ENCODE assay signal across 11 mouse cellular contexts in genomic region chr3:103716774-103717760, GRCm38 (mm10). TPM values are rescaled to one million over a fixed set of nuclear protein-coding genes. Genes with fewer than 3 reads are reported as not detected.
DNase-seq lines count a peak whose midpoint lies in the region; ATAC-seq and TF ChIP-seq lines count a peak whose summit lies in the region.
"Had no signal": no experiment of that assay in that cellular context is flagged by ENCODE, and none has a peak within 500 bp of the region (broad histone marks: within the 10 kb centered on the region; RNA-seq: fewer than 3 reads in every experiment).

No protein-coding gene starts in this region.

- peak overlapping the region; percentile 41 for H3K4me3 ChIP-seq in gastrocnemius, adult 2 months
- H3K4me3 ChIP-seq in stomach, embryonic 16.5 days (replicated peaks; ENCODE audit: low read length), result no peak overlapping the region

- 43% methylated on average over 14 of the region's 15 CpGs for WGBS in stomach, embryonic 16.5 days

- peaks cover 12% of the 10 kb centered on the region for H3K4me1 ChIP-seq in stomach, embryonic 16.5 days (ENCODE audit: control insufficient read depth, insufficient read depth, low read length)

- DNase-seq in gastrocnemius, adult 2 months, result peak; percentile 54
- DNase-seq in gastrocnemius, postnatal 10 days, result no peak
- peak; percentile 31 for DNase-seq in right cerebral cortex, postnatal 10 days (ENCODE audit: low spot score in 2 of 2)
- DNase-seq in right cerebral cortex, postnatal 25 days, result no peak
- peak; percentile 11 for DNase-seq in kidney, postnatal 14 days
- no peak for DNase-seq in cerebellum, adult 18-20 months

- no peaks in the 10 kb centered on the region for H3K36me3 ChIP-seq in stomach, embryonic 16.5 days (ENCODE audit: control insufficient read depth, insufficient read depth, low read length)

- peak overlapping the region; percentile 72 for H3K27ac ChIP-seq in gastrocnemius, adult 2 months
- H3K27ac ChIP-seq in stomach, embryonic 16.5 days (ENCODE audit: low read length), result peak overlapping the region; percentile 72

- intact Hi-C loops in gastrocnemius, adult 2 months (cut with DNase I), result no loop called here

- TF ChIP-seq CTCF in gastrocnemius, adult 2 months (IDR thresholded peaks at IDR 0.05), result no peak

- H3K9me3 ChIP-seq in stomach, embryonic 16.5 days (replicated peaks; ENCODE audit: control insufficient read depth, low read length), result no peaks in the 10 kb centered on the region

- 0 out of 2 replicates have a peak overlapping the region, but pooled peaks have one; percentile 19 for H3K9ac ChIP-seq in stomach, embryonic 16.5 days (ENCODE audit: low read length)

- ATAC-seq in stomach, embryonic 16.5 days (ENCODE audit: insufficient read depth, low FRiP score), result no peak; the same call in 1 of the 2 replicates
- ATAC-seq in erythroblast, adult 5-6 weeks (replicated peaks; ENCODE audit: low FRiP score, poor library complexity, severe bottlenecking), result no peak

- H3K27me3 ChIP-seq in stomach, embryonic 16.5 days (ENCODE audit: control insufficient read depth, insufficient read depth, low read length), result no peaks in the 10 kb centered on the region

- H3K4me2 ChIP-seq in stomach, embryonic 16.5 days (ENCODE audit: low read depth, low read length), result no peak overlapping the region

RNA-seq across cellular contexts. Expression of gene Olfml3, which starts 20.7 kb away (rescaled TPM):
- total RNA-seq in gastrocnemius, adult 2 months (2021), result 1 to 10 TPM; 2.6 to 8.3 TPM
- 10 to 100 TPM in 1 of 2 experiments, 1 to 10 TPM in 1; 10.0 to 15.0 TPM for total RNA-seq in gastrocnemius, postnatal 10 days (2021)
- polyA plus RNA-seq in stomach, embryonic 16.5 days (2015; fragmentation: Nextera tagmentation; extraction: Ambion mirVana), result 51.8 and 57.3 TPM in 2 replicates
- total RNA-seq in erythroblast, adult 5-6 weeks (2015; ENCODE audit: low replicate concordance), result 1.9 and 4.0 TPM in 2 replicates
- total RNA-seq in erythroblast, adult 5-6 weeks (2017; ENCODE audit: low replicate concordance), result 1.8 and 2.2 TPM in 2 replicates

RNA-seq across cellular contexts. Expression of gene Gm10964, which starts 22.1 kb away (rescaled TPM):
- not detected for total RNA-seq in gastrocnemius, adult 2 months (2021)
- not detected for total RNA-seq in gastrocnemius, postnatal 10 days (2021)
- polyA plus RNA-seq in stomach, embryonic 16.5 days (2015; fragmentation: Nextera tagmentation; extraction: Ambion mirVana), result not detected in 2 replicates
- not detected in 2 replicates for total RNA-seq in erythroblast, adult 5-6 weeks (2015; ENCODE audit: low replicate concordance)
- total RNA-seq in erythroblast, adult 5-6 weeks (2017; ENCODE audit: low replicate concordance), result not detected in 2 replicates
- total RNA-seq: adrenal gland, postnatal 36 days; megakaryocyte-erythroid progenitor cell, adult 5-6 weeks had no signal
- polyA plus RNA-seq: large intestine, adult 2 months had no signal

Comparison
In these comparisons a context has a peak if more than half of its experiments do, and no peak if none do; other contexts are left out.
1. DNase-seq: peak in gastrocnemius, adult 2 months (single experiment), right cerebral cortex, postnatal 10 days (2 of 2) and kidney, postnatal 14 days (single experiment); none in gastrocnemius, postnatal 10 days (single experiment), right cerebral cortex, postnatal 25 days (single experiment) and cerebellum, adult 18-20 months (0 of 2).